Mouse (Mus musculus) gastrocnemius, postnatal 14 days (tissue): ENCODE results near the gene Gm37240. TPM values are rescaled to one million over a fixed set of nuclear protein-coding genes. Genes with fewer than 3 reads are reported as not detected.
"Not testable (repeated sequence)": the region's sequence is repeated elsewhere in the genome, so short reads cannot be mapped to it uniquely, and the experiment has no call there.

Experiments
- DNase-seq: peaks from one replicate; pipeline ENCODE4 v3.0.0; 2021; ENCODE audit warnings: mixed read lengths
- intact Hi-C: fragments of 180-260 bp; cut with DNase I; formaldehyde crosslinking; loops from one replicate; pipeline ENCODE4 v1.15.1; 2025; ENCODE audit warnings: low total_unique reads
- total RNA-seq, 2 experiments: library from RNA; stranded (reverse); gene quantifications; 2 replicates each; pipeline ENCODE4 v1.2.3; 2021

Gene Gm37240
- total RNA-seq, 2 experiments from 2014 or later: 32.3 to 43.3 TPM

DNA sequence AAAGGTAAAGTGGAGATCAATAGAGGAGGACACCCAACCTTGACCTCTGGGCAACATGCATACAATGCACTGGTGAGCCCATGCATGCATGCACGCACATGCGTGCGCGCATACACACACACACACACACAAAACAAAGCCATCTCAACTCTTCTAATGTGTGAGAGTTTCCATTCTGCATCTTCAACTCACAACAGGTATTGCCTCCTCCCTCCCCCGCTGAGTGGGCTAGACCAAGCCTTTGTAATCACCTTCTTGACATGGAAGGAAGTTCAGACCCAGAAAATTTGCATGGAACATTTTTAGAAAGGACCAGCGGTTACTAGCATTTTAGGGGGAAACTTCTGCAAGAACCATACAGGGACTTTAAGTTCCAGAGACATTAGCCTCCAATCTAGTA, 1213.8 kb downstream of the Gm37240 start:
- intact Hi-C loops: no loop called here
- DNase-seq: no peak

GRCm38 (mm10) chr3:84672136-84672535, 1215.2 kb downstream of the Gm37240 start:
- intact Hi-C loops: no loop called here
- no peak for DNase-seq

DNA sequence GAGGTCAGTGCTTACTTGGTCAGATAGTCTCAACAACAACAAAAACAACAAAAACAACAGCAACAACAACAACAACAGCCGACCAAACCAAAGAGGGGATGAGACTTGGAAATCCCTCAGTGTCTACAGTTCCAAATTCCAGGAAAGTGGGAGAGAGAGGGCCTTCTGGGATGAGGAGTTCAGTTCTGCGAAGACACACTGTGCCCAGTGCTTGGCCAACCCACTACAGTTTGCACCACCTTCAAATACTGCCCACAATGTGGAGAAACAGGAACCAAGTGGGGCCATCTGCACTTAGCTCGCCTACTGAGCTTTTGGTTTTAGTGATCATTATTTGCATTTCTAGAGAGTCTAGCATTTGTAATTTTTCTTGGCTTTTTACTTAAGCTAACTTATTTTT, 1218.4 kb downstream of the Gm37240 start:
- DNase-seq: no peak
- intact Hi-C loops: no loop called here

GRCm38 (mm10) chr3:84665255-84666073, 1221.9 kb downstream of the Gm37240 start:
- intact Hi-C loops: no loop called here

DNA sequence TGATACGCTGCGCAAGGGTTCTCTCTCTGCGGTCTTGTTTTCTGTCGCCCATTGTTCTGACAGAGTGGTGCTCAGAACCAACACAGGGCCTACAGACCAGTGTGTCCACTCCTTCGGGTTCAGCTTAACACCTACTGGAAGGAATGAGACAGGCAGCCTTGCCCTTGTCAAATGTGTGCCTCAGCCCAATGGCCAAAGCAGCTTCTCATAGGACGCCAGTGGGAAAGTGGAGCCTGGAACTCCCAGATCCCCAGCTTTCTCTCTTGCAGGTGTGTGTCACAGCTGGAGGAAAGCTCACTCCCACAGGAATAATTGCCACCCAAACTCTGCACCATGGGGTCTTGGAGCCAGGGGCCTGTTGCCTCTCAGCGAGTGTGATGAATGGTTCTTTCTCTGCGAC, 1222.6 kb downstream of the Gm37240 start:
- intact Hi-C loops: no loop called here
- DNase-seq: no peak

More at GRCm38 (mm10) chr3:84665255-84666073, 1221.9 kb downstream of the Gm37240 start:
- no peak for DNase-seq

GRCm38 (mm10) chr3:84663858-84664257, 1223.5 kb downstream of the Gm37240 start:
- intact Hi-C loops: no loop called here
- DNase-seq: no peak

DNA sequence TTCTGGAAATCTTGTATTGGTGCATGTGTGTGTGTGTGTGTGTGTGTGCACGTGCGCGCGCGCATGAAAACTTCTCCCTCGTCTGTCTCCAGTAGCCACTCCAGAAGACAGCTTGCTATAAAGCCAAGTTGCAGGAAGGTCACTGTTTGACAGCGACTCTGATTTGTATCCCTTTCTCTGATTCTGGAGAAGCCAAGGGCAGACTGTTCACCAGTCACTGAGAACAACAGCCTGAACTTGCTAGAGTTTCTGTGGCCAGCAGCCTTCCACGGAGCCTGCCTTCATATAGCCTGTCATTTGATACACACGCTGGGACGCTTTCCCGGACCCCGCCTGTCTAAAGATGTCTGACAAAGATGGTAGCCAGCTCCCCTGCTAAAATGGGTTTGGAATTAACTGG, 1224.2 kb downstream of the Gm37240 start:
- intact Hi-C loops: no loop called here
- no peak for DNase-seq

- intact Hi-C loops: no loop called here
- DNase-seq: no peak
These were observed 1226.9 kb downstream of the Gm37240 start for GRCm38 (mm10) chr3:84660380-84660779.

- intact Hi-C loops: no loop called here
- no peak for DNase-seq
These were observed 1228.4 kb downstream of the Gm37240 start for GRCm38 (mm10) chr3:84658872-84659271.

GRCm38 (mm10) chr3:84658017-84658416, 1229.3 kb downstream of the Gm37240 start:
- intact Hi-C loops: no loop called here
- no peak for DNase-seq

GRCm38 (mm10) chr3:84657240-84657639, 1230.1 kb downstream of the Gm37240 start:
- intact Hi-C loops: no loop called here
- no peak for DNase-seq

DNA sequence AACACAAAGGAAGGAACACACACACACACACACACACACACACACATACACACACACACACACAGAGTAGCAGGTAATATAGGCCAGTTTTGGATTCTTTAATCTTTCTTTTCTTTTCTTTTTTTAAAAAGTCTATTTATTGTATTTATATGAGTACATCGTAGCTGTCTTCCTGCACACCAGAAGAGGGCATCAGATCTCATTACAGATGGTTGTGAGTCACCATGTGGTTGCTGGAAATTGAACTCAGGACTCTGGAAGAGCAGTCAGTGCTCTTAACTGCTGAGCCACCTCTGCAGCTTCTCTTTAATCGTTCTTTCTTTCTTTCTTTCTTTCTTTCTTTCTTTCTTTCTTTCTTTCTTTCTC, 1231.5 kb downstream of the Gm37240 start:
- intact Hi-C loops, DNase-seq: not testable (repeated sequence)

DNA sequence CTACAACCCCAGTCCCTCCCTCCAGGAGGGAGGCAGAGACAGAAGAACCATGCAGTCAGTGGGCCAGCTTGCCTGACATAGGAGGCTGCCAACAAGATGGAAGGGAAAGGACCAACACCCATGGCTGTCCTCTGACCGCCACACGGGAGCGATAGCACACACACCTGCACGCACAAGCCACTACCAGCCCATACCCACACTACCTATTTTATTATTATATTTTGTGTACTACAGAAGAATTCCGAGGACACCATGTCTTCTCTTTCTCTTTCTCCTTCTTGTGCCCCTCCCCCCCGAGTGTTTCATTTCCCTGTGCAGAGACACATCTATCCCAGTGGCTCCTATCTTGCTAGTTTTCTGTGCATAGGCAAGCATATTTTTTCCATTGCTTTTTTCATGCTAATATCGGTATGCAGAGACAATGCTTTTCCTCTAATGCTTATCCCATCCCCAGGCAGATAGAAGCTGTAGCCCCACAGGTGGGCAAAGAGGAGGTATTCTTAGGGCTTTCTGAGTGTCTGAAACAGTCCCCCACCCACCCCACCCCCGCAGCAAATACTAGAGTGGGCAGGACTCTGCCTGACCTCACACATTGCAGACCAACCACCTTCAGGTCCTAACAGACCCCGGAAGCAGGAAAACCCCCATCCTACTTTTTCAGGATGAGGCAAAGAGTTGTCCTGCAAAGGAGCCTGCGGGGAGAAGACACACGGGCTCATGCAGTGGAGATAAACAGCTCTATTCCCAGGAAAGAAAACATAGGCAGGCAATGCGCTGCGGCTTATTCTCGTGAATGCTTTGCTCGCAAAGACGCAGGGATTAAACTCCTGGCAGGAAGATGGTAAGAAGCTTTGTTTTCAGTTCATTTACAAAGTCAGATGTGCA, 1232.2 kb downstream of the Gm37240 start:
- no peak for DNase-seq
- intact Hi-C loops: no loop called here

GRCm38 (mm10) chr3:84654246-84654826, 1233.0 kb downstream of the Gm37240 start:
- no peak for DNase-seq
- intact Hi-C loops: no loop called here

GRCm38 (mm10) chr3:84653557-84654245, 1233.6 kb downstream of the Gm37240 start:
- DNase-seq: no peak
- intact Hi-C loops: no loop called here

DNA sequence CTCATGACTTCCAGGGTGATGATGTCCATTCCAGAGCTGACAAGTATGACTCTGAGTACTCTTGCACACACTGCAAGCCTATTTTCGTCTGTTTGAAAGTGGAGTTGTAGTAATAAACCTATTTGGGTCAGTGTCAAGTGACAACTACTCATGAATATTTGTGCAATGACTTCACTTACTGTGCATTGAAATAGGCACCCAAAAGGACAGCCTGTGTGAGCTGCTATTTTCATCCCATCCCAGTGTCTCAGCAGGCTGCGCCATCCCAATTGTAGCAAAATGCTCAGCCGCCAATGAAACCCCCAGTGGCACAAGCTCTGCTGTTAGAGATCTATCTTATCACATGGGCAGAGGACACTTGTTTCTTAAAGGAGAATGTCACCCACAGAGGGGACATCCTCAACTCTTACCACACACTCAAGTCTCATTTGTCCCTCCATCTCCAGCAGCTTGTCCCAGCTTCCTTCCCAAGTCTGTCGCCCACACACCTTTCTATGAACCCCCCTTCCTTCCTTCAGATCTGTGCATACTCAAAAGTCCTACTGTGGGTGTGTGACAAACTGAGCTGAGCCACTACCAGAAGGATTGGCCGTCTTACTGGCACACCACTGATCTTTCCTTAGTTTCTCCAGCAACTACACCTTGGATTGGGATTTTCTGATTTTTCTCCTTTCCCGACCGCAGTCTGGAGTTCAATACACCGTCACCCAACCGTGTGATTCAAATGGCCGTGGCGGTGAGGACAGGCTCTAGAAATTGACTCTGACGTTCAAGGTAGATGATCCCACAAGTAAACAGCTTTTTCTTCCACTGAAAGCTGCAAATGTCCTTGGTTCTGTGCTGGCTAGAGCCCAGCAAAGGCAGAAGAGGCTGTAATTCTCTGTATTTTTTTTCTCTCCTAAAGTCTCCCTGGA, 1234.4 kb downstream of the Gm37240 start:
- DNase-seq: no peak
- intact Hi-C loops: no loop called here

DNA sequence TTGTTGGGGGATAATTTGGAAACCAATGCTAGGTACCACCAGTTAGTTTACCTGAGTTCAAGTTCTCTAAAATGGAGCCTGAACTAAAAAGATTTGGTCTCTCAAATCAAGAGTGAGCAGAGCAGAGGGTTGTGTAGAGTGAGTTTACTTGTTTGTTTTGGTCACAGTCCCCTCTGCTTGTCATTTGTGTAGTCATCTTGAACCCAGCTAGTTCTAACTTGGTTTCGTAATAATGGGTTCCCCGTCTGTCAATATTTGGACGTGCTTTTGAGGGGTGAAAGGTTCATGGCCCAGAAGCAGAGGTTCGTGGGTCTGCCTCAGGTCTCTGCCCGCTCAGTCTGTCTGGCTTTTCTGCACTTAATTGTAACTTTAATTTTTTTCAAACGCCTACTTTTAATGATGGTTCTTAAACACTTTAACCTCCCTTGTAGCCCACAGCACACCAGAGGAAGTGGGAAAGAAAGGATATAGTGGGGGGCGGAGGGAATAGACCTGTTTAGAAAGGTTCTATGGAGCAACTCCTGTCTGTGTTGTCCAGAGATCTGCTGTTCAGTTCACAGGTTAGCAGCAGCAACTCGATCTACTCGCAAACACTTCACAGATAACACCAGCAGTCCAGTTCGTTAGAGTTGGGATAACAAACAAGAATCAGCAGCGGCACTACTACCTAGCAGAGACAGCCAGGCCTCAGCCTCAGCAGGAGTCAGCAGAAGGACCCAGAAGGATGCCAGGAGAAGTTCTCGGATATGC, 1237.6 kb downstream of the Gm37240 start:
- DNase-seq: no peak
- intact Hi-C loops: no loop called here

DNA sequence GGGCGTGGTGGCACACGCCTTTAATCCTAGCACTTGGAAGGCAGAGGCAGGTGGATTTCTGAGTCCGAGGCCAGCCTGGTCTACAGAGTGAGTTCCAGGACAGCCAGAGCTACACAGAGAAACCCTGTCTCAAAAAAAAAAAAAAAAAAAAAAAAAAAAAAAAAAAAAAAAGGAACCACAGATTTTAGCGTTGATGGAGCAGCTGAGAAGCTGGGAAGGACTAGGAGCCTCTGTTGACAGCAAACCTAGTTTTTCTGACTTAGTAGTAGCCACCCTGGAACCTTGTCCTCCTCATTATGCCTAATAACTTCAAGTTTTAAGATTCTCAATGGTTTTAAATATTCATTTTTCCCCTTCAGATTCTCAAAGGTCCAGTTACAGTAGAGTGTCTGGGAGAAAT, 1239.2 kb downstream of the Gm37240 start:
- intact Hi-C loops, DNase-seq: not testable (repeated sequence)
